Mouse (Mus musculus) CD4-positive naive resting alpha-beta T cell, adult 57 days (primary cell): ENCODE results near the gene Tex101. TPM values are rescaled to one million over a fixed set of nuclear protein-coding genes. Genes with fewer than 3 reads are reported as not detected.

Experiments
- total RNA-seq: library from RNA; stranded (reverse); gene quantifications from one replicate; pipeline ENCODE4 v1.2.4, GENCODE M21; 2023

The Tex101 gene
- total RNA-seq: not detected

DNA sequence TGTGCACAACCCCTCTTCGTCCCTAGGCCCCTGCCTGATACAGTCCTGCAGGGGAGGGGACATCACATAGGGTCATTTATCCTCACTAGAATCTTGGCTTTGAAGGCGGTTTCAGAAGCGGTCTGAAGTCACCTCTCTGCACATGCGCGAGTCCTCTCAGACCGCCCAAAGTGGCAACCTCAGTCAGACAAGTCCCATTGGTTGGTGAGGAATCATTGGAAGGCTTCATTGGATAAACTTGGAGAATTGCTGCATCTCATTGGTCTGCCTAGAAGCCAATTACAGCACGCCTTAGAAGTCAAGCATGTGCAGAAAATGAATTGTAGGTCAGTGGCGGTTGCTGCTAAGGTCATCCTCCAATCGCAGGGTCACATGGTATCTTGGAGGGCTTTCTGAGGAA lies at the start of gene Tex101:
Tex101 (minus strand) TSS at position 101 of the 400 bp plus-strand sequence.

DNA sequence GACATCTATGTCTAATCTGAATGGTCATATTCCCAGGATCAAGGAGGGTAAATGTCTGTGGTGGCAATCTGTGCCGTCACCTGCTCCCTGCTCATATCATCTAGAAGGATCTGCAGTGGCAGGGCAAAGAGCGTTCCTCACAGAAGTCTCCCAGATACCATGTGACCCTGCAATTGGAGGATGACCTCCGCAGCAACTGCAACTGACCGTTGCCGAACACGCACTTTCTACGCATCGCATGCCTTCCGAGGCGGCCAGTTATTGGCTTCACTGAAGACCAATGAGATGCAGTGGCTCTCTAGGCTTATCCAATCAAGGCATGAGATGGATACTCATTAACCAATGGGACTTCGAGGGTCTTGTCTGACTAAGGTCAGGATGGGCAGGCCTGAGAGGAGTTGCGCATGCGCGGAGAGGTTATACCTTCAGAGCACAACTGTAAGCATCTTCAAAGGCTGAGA lies 32.4 kb upstream of the Tex101 start, which contains the start of gene BC049730:
BC049730 (plus strand) TSS at position 411 of the 461 bp plus-strand sequence.

DNA sequence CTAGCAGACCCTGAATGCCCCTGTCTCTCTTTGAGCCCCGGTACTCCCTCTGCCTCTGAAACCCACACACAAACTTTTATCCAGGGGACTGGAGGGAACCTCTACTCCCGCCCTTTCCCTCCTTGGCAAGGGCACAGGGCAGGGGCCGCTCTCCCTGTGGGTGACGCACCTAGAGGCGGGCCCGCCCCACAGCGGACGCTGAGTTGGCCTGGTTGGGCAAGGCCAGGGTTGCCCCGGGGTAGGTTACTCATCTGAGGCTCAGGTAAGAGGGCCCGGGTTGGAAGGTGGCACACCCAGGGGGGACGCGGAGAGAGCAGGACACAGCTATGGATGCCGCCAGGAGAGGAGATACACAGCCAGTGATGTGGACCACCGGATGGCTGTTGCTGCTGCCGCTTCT lies 40.2 kb downstream of the Tex101 start, which contains the start of gene Lypd3:
Lypd3 (plus strand) TSS at position 287 of the 400 bp plus-strand sequence.

Other genes with a start within 250 kb of the Tex101 start
- 4.3 TPM for gene Irgc1, start 224.4 kb downstream of the Tex101 start, total RNA-seq
- gene Plaur, start 214.2 kb downstream of the Tex101 start, total RNA-seq: 204 TPM
- 0.44 TPM for gene Cadm4, start 194.7 kb downstream of the Tex101 start, total RNA-seq
- gene Zfp428, start 169.7 kb downstream of the Tex101 start, total RNA-seq: 1.4 TPM
- not detected for gene AC161166.1, start 164.2 kb downstream of the Tex101 start, total RNA-seq
- gene Irgq, start 146.0 kb downstream of the Tex101 start, total RNA-seq: 12.2 TPM
- not detected for gene Pinlyp, start 130.6 kb downstream of the Tex101 start, total RNA-seq
- 53.1 TPM for gene Xrcc1, start 130.4 kb downstream of the Tex101 start, total RNA-seq
- 6.9 TPM for gene Ethe1, start 89.1 kb downstream of the Tex101 start, total RNA-seq
- gene Zfp575, start 89.0 kb downstream of the Tex101 start, total RNA-seq: not detected
- 8.3 TPM for gene Phldb3, start 65.9 kb downstream of the Tex101 start, total RNA-seq
- gene Lypd3, start 40.1 kb downstream of the Tex101 start, total RNA-seq: 0.35 TPM
- not detected for gene BC049730, start 32.6 kb upstream of the Tex101 start, total RNA-seq
- not detected for gene Gm4763, start 50.2 kb upstream of the Tex101 start, total RNA-seq
- 1.5 TPM for gene Cd177, start 83.6 kb upstream of the Tex101 start, total RNA-seq
- gene Ceacam10, start 100.5 kb upstream of the Tex101 start, total RNA-seq: not detected
- 7.4 TPM for gene Gm9844, start 185.5 kb upstream of the Tex101 start, total RNA-seq
- not detected for gene Lypd4, start 193.3 kb upstream of the Tex101 start, total RNA-seq
- not detected for gene Dmrtc2, start 193.4 kb upstream of the Tex101 start, total RNA-seq
- 3,104 TPM for gene Rps19, start 207.7 kb upstream of the Tex101 start, total RNA-seq
- 52.2 TPM for gene Cd79a, start 220.7 kb upstream of the Tex101 start, total RNA-seq
- gene Arhgef1, start 226.2 kb upstream of the Tex101 start, total RNA-seq: 1,864 TPM